Mouse (Mus musculus) liver, embryonic 14.5 days (tissue): ENCODE data around the gene Ccnc. TPM values are rescaled to one million over a fixed set of nuclear protein-coding genes. Genes with fewer than 3 reads are reported as not detected.
A peak's percentile ranks its signal among the peaks of the same experiment; 100 is the strongest.

Experiments used
- ATAC-seq: fragments of 200-750 bp; cut with Nextera tagmentation; 2 replicates; pipeline ENCODE4 v1.8.0; 2017; ENCODE audit warnings: moderate number of reproducible peaks, mild to moderate bottlenecking, moderate library complexity; ENCODE audit not compliant: insufficient read depth
- DNase-seq, 3 experiments: peaks; one replicate each; pipeline ENCODE4 v3.0.0-alpha.2; 2012 to 2013; ENCODE audit warnings: low read depth in 3 of 3, low spot score in 3 of 3
- H3K27ac ChIP-seq: fragments of 300-500 bp; sonication (generic); 2 replicates; pipeline ENCODE4 v1.5.1; 2014; ENCODE audit warnings: moderate library complexity, mild to moderate bottlenecking, control low read depth, inconsistent platforms
- H3K27me3 ChIP-seq: fragments of 300-500 bp; sonication (generic); 2 replicates; pipeline ENCODE4 v1.6.1; 2014; ENCODE audit warnings: mild to moderate bottlenecking, low read length, moderate library complexity; ENCODE audit not compliant: control insufficient read depth, insufficient read depth
- H3K36me3 ChIP-seq: fragments of 300-500 bp; sonication (generic); replicated peaks from 2 replicates; pipeline ENCODE4 v1.6.1; 2014; ENCODE audit warnings: low read depth; ENCODE audit not compliant: control insufficient read depth, insufficient read depth
- H3K4me1 ChIP-seq, 2 experiments: fragments of 200-500 bp in 1 of 2; fragments of 300-500 bp in 1 of 2; sonication (generic) in 1 of 2; replicated peaks; 2 replicates each; pipeline ENCODE4 v1.6.1; 2012 to 2014; ENCODE audit warnings: antibody characterized with exemption in 1 of 2, inconsistent platforms in 1 of 2, low read length in 1 of 2; ENCODE audit not compliant: control insufficient read depth in 2 of 2, insufficient read depth in 2 of 2
- H3K4me2 ChIP-seq: fragments of 300-500 bp; sonication (generic); 2 replicates; pipeline ENCODE4 v1.6.1; 2014; ENCODE audit warnings: low read depth, mild to moderate bottlenecking, control low read depth, moderate library complexity
- H3K4me3 ChIP-seq, 2 experiments: fragments of 200-500 bp in 1 of 2; fragments of 300-500 bp in 1 of 2; sonication (generic) in 1 of 2; 2 replicates each; pipeline ENCODE4 v1.5.1; 2012 to 2014; ENCODE audit warnings: low read depth in 2 of 2, low read length in 2 of 2, mild to moderate bottlenecking in 2 of 2, control low read depth in 1 of 2, inconsistent platforms in 1 of 2, moderate library complexity in 1 of 2; ENCODE audit not compliant: insufficient read depth in 1 of 2
- H3K9ac ChIP-seq: fragments of 300-500 bp; sonication (generic); replicated peaks from 2 replicates; pipeline ENCODE4 v1.6.1; 2014; ENCODE audit warnings: mild to moderate bottlenecking, control low read depth, moderate library complexity
- H3K9me3 ChIP-seq: fragments of 300-500 bp; sonication (generic); 2 replicates; pipeline ENCODE4 v1.6.1; 2016; ENCODE audit warnings: low read length, mixed read lengths; ENCODE audit not compliant: control insufficient read depth
- CTCF ChIP-seq: IDR thresholded peaks from 2 replicates; pipeline ENCODE4 v1.5.1; 2016; ENCODE audit warnings: antibody characterized with exemption, low read depth, control low read depth
- EP300 ChIP-seq: IDR thresholded peaks from 2 replicates; pipeline ENCODE4 v1.6.1; 2016; ENCODE audit warnings: antibody characterized with exemption, low read depth
- WGBS: fragments of 180-500 bp; shearing (Covaris S2); extraction: QIAGEN DNeasy Blood & Tissue Kit; methylation state at CpG from one replicate; pipeline ENCODE4 v1.1.7; 2014; ENCODE audit not compliant: insufficient replicate concordance; 5-methylcytosine and 5-hydroxymethylcytosine counted together
- polyA plus RNA-seq, 2 experiments: library from polyadenylated mRNA; depleted of rRNA in 1 of 2; stranded (reverse) in 1 of 2; unstranded in 1 of 2; fragments of >200 nt; fragmentation: Nextera tagmentation in 1 of 2; extraction: Ambion mirVana in 1 of 2; gene quantifications; 2 replicates each; pipeline versions ENCODE4 v1.2.1 to v1.2.3; 2012 to 2014

The Ccnc gene
- polyA plus RNA-seq, 2 experiments, result 6.4 to 25.3 TPM

DNA sequence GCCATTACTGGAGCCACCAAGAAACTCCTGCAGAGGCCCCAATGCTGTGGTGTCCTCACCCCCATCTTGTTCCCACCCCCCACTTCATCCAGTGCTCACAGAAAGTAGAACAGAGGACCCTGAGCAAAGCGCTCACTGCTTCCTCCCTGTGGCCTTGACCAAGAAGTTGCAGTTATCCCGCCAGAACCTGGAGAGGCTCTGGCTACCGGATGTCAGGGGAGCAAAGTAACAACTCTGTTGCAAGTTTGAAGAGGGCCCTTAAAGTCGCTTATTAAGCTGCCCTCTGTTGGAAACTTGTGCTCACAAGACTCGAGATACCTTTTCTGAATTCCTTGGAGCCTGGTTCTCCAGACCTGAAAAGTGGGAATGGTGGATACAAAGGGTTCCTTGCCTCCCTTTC is 40.6 kb upstream of the Ccnc start:
- TF ChIP-seq EP300, result no peak
- peak; percentile 18; the same call in 1 of the 2 replicates for TF ChIP-seq CTCF
- no peaks in the 10 kb centered on the region for H3K4me1 ChIP-seq
- no peak overlapping the region for H3K4me2 ChIP-seq

DNA sequence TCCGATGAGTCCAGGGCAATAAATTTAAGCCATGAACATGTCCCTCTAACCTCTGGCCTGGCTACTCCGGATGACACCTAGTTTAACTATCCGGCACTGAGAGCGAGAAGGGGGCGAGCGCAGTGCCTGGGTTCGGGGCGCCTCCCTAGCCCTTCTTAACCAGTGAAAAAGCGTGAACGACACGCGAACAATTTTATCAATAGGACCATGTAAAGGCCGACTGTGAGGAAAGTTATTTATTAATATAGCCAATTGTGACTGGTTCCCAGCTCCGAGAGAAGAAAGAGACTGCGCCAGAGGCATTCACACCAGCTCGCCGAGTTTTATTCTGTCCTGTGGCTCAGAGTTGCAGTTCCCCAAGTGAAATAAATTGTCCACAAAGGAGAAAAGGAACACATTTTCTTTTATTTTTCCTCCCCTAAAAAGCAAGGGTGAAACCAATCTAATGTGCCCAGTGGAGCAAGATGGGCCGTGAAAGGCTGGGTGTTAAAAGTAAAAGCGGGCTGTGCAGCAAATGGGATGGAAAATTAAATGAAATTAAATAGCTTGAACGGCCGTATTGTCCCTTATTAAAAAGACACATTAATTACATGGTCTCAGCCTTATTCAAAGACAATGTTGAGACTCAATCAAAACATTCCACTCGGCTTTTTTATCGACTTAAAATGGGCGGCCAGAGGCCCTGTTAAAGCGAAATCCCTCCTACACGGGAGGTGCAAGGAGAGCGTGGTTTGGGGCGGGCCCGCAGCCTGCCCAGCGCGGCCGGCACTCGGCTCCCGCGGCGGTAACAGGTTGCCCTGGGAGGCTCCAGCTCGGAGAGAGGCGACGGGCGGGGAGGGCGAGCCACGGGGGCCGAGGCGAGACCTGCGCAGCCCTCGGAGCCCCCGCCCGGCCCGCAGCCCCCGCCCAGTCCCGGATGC is 39.5 kb upstream of the Ccnc start:
- Histone ChIP-seq H3K4me1 (no peaks in the 10 kb centered on the region), H3K27ac (no peak overlapping the region), H3K9me3 (no peaks in the 10 kb centered on the region), H3K36me3 (no peaks in the 10 kb centered on the region), H3K9ac (no peak overlapping the region), H3K4me3 (peak overlapping the region in 1 of 2 experiments; percentile 44; a peak in 2 of 4 replicates), H3K4me2 (peak overlapping the region; percentile 58), H3K27me3 (peaks cover 94% of the 10 kb centered on the region)
- TF ChIP-seq CTCF, result no peak
- TF ChIP-seq EP300, result no peak
- no peak for DNase-seq
- ATAC-seq, result no peak
- WGBS, result 4% methylated on average over 41 of the region's 51 CpGs

More for the DNA sequence above, 40.6 kb upstream of the Ccnc start:
- Histone ChIP-seq H3K4me3 (no peak overlapping the region), H3K36me3 (no peaks in the 10 kb centered on the region), H3K27me3 (peaks cover 99% of the 10 kb centered on the region), H3K9ac (no peak overlapping the region), H3K9me3 (no peaks in the 10 kb centered on the region), H3K27ac (no peak overlapping the region)
- ATAC-seq (no peak), DNase-seq (no peak)
- 0% methylated on average over 5 of the region's 5 CpGs for WGBS

DNA sequence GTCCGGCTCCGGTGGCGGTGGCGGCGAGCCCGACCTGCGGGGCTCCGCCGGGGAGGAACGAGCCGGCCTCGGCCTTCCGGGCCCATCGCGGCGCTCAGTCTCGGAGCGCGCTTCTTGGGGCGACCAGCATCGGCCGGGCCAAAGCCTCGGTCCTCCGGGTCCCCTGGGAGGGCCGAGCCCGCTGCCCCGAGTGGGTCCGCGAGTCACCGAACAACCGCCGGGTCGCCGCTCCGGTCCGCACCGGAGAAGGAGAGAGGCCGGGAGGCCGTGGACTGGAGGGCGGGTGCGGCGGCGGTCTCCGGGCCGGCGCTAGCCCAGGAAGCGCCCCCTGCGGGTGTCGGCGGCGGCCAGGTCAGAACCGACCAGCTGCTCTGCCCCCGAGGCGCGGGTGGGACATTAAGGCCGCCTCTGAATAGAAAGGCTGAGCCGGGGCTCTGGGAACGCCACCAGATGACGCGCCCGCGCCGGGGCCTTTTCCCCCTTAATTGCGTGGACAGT is 38.7 kb upstream of the Ccnc start:
- 2% methylated on average over 57 of the region's 64 CpGs for WGBS
- DNase-seq, result no peak
- ATAC-seq, result no peak

DNA sequence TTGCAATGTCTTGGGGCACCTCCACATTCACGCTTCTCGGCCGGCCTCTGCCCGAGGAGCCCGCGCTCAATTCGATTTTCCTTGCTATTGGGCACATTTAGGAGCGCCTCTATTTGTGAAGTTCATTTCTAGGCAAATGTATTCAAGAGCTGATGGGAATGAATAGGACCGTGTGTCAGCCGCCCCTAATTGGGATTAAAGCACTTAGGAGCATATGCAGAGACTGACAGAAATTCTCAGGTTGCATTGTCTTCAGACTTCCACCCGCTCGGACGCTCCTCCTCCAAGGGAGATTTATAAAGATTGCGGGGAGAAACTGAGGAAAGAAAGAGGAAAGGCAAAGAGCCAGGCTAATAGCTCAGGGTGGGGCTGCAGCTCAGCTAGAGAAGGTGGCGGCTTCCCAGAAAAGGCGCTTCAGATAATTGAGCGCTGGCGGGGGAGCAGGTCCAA is 38.0 kb upstream of the Ccnc start:
- no peak overlapping the region for H3K4me3 ChIP-seq
- H3K4me1 ChIP-seq, result no peaks in the 10 kb centered on the region
- no peaks in the 10 kb centered on the region for H3K9me3 ChIP-seq

More for the DNA sequence above, 38.7 kb upstream of the Ccnc start:
- Histone ChIP-seq H3K36me3 (no peaks in the 10 kb centered on the region), H3K4me3 (peak overlapping the region in 1 of 2 experiments; percentile 44; a peak in 2 of 4 replicates), H3K27ac (no peak overlapping the region), H3K9ac (no peak overlapping the region), H3K4me1 (no peaks in the 10 kb centered on the region), H3K4me2 (peak overlapping the region; percentile 58), H3K27me3 (peaks cover 87% of the 10 kb centered on the region), H3K9me3 (no peaks in the 10 kb centered on the region)
- TF ChIP-seq CTCF (no peak), EP300 (no peak)

DNA sequence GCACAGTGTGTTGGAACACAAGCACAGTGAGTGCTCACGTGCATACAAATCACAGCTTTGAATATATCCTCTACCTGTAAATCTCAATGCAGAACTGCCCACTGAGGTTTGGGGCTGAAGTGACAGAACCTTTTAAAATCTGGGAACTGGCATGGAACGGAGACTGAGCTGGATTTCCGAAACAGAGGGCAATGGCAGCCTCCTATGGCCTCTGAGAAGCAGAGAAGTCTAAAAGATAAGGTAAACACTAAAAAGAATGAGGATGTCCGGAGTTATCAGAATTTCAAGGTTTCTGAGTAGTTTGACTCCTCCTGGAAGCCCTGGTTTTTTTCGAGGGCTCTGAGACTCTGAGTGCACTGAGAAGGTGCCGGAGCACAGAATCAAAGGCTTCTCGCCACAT is 37.3 kb upstream of the Ccnc start:
- WGBS, result 8% methylated on average over 7 of the region's 7 CpGs
- Histone ChIP-seq H3K4me1 (no peaks in the 10 kb centered on the region), H3K4me3 (no peak overlapping the region), H3K9ac (no peak overlapping the region), H3K9me3 (no peaks in the 10 kb centered on the region), H3K27ac (no peak overlapping the region), H3K27me3 (peaks cover 73% of the 10 kb centered on the region), H3K4me2 (no peak overlapping the region), H3K36me3 (no peaks in the 10 kb centered on the region)
- TF ChIP-seq CTCF (no peak), EP300 (no peak)
- ATAC-seq (no peak), DNase-seq (no peak)

More for the DNA sequence above, 38.0 kb upstream of the Ccnc start:
- DNase-seq, result no peak
- H3K4me2 ChIP-seq, result no peak overlapping the region
- peaks cover 80% of the 10 kb centered on the region for H3K27me3 ChIP-seq
- H3K27ac ChIP-seq, result no peak overlapping the region
- H3K36me3 ChIP-seq, result no peaks in the 10 kb centered on the region
- ATAC-seq, result no peak
- no peak for TF ChIP-seq CTCF
- TF ChIP-seq EP300, result no peak
- WGBS, result 2% methylated on average over 18 of the region's 18 CpGs
- no peak overlapping the region for H3K9ac ChIP-seq
